Mouse (Mus musculus) lung, adult 2 months (tissue): ENCODE results near the gene Hsf2bp.

Source experiments
- CTCF ChIP-seq: fragments of 200-500 bp; IDR thresholded peaks from 2 replicates; pipeline ENCODE4 v1.5.1; 2011; ENCODE audit warnings: mild to moderate bottlenecking, low read length, control low read depth; ENCODE audit not compliant: insufficient read depth
- POLR2A ChIP-seq: fragments of 200-500 bp; IDR thresholded peaks from 2 replicates; pipeline ENCODE4 v1.6.1; 2011; ENCODE audit warnings: low read depth, mild to moderate bottlenecking, control low read depth, low read length, borderline replicate concordance; ENCODE audit errors: extremely low read depth

DNA sequence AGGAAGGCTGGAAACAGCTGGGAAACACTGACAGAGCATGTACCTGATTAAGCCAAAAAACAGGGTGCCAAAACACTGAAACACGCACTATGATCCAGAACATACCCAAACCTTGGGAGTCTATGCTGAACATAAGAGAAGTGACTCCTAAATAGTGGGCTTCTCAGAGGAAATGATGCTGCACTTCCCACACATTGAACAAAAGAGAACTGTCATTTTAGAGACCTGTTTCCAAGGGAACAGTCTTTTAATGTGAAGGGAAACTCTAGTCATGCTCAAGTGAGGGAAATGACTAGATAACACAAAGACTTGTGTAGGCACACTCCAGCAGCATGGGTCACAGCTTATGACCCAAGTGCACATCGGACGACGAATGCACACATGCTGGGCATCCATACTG, 68.8 kb downstream of the Hsf2bp start:
- TF ChIP-seq CTCF = no peak
- TF ChIP-seq POLR2A = no peak
